ENCODE assay signal across 18 mouse cellular contexts in the genomic region with DNA sequence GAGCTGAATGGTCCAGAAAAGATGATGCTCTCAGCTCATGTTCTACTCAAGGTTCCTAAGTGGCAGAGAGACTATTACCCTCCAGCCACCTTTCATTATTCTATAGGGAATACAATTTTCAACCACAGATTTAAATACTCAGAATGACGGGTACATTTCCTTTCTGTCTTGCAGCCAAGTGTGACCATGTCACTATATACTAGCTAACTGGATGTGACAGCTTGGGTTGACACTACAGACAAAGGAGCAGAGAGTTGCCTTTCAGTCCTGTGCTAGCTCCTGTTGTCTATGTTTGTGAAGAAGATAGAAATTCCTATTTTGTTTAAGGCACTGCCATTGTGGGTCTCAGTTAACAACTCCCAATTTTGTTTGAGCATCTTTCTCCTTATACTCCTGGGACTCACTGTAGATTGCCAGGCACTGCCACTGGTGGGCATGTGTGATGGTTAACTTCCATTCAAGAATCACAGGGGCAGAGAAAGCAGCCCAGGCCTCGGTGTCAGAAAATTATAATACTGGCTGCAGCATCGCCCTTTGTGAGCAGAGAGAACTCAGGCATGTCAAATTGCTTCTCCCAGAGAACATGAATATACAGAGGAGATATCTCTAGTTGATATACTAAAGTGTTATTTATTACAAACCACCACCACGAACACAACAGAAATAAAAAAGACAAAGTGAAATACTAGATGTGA. TPM values are rescaled to one million over a fixed set of nuclear protein-coding genes. Genes with fewer than 3 reads are reported as not detected.
DNase-seq lines count a peak whose midpoint lies in the region; ATAC-seq lines count a peak whose summit lies in the region.
"Had no signal": no experiment of that assay in that cellular context is flagged by ENCODE, and none has a peak within 500 bp of the region (broad histone marks: within the 10 kb centered on the region; RNA-seq: fewer than 3 reads in every experiment).

No protein-coding gene starts in this region.

- no peaks in the 10 kb centered on the region; the same call in 1 of the 2 replicates for H3K4me1 ChIP-seq in midbrain, embryonic 16.5 days (ENCODE audit: control insufficient read depth, insufficient read depth, low read length)
- H3K4me1 ChIP-seq: limb, embryonic 10.5 days; megakaryocyte, embryonic 14.5 days; neural tube, embryonic 15.5 days had no signal

- H3K36me3 ChIP-seq in midbrain, embryonic 16.5 days (ENCODE audit: control insufficient read depth, insufficient read depth, low read length): no peaks in the 10 kb centered on the region
- H3K36me3 ChIP-seq: limb, embryonic 10.5 days; neural tube, embryonic 15.5 days had no signal

- 48% methylated on average over 4 of the region's 4 CpGs for WGBS in midbrain, embryonic 16.5 days

- H3K9ac ChIP-seq in midbrain, embryonic 16.5 days (ENCODE audit: low read depth, low read length): no peak overlapping the region
- H3K9ac ChIP-seq: neural tube, embryonic 15.5 days had no signal

- ATAC-seq in midbrain, embryonic 16.5 days: 0 out of 2 replicates have a peak, but pooled peaks have one; percentile 51
- ATAC-seq: forebrain, embryonic 16.5 days had no signal

- H3K4me2 ChIP-seq in midbrain, embryonic 16.5 days (ENCODE audit: low read length): no peak overlapping the region
- H3K4me2 ChIP-seq: neural tube, embryonic 15.5 days had no signal

- H3K27me3 ChIP-seq in midbrain, embryonic 16.5 days (ENCODE audit: control insufficient read depth, insufficient read depth, low read depth, low read length): no peaks in the 10 kb centered on the region; the same call in 1 of the 2 replicates

- no peak overlapping the region for H3K4me3 ChIP-seq in midbrain, embryonic 16.5 days (ENCODE audit: low read depth, low read length)
- H3K4me3 ChIP-seq: left cerebral cortex, adult 2 months; limb, embryonic 10.5 days; megakaryocyte, embryonic 14.5 days; myocyte; neural tube, embryonic 15.5 days had no signal

- DNase-seq in cerebellum, adult 9-10 months: peak; percentile 64
- DNase-seq in cerebellum, adult 11 months: no peak
- peak; percentile 52 for DNase-seq in brain, adult 2 months (ENCODE audit: low read depth, low spot score)
- DNase-seq in cerebellum, postnatal 36 days: peak; percentile 5 to 39
- no peak for DNase-seq in frontal cortex, postnatal 10 days (ENCODE audit: low spot score in 2 of 2)
- no peak for DNase-seq in neural tube, embryonic 10.5 days (ENCODE audit: extremely low spot score, low spot score)
- DNase-seq: adrenal gland, postnatal 25 days; kidney, adult 11 months; kidney, postnatal 10 days; lung, adult 2 months; thymus, adult 2 months had no signal

- no peaks in the 10 kb centered on the region for H3K9me3 ChIP-seq in midbrain, embryonic 16.5 days (replicated peaks; ENCODE audit: control insufficient read depth, low read length, poor library complexity, severe bottlenecking)
- H3K9me3 ChIP-seq: limb, embryonic 10.5 days; megakaryocyte, embryonic 14.5 days; neural tube, embryonic 15.5 days had no signal

- H3K27ac ChIP-seq in midbrain, embryonic 16.5 days (ENCODE audit: low read length): no peak overlapping the region
- H3K27ac ChIP-seq: left cerebral cortex, adult 2 months; limb, embryonic 10.5 days; neural tube, embryonic 15.5 days had no signal

RNA-seq across cellular contexts. Expression of a gene that starts 43.0 kb away (rescaled TPM):
- polyA plus RNA-seq in midbrain, embryonic 16.5 days (2015; fragmentation: Nextera tagmentation; extraction: Ambion mirVana): 0.11 and 0.20 TPM in 2 replicates
- polyA plus RNA-seq: limb, embryonic 10.5 days had no signal

Comparison
In these comparisons a context has a peak if more than half of its experiments do, and no peak if none do; other contexts are left out.
1. DNase-seq: peak in cerebellum, adult 9-10 months (single experiment), brain, adult 2 months (single experiment) and cerebellum, postnatal 36 days (2 of 2); none in cerebellum, adult 11 months (single experiment), frontal cortex, postnatal 10 days (0 of 2) and neural tube, embryonic 10.5 days (single experiment).